In genomic region chr11:72543692-72544091, GRCm38 (mm10) we compare ENCODE assay signal across 6 mouse cellular contexts. TPM values are rescaled to one million over a fixed set of nuclear protein-coding genes. Genes with fewer than 3 reads are reported as not detected.
DNase-seq lines count a peak whose midpoint lies in the region; TF ChIP-seq lines count a peak whose summit lies in the region.
"Not testable (repeated sequence)": the region's sequence is repeated elsewhere in the genome, so short reads cannot be mapped to it uniquely, and the experiment has no call there.
"Had no signal": no experiment of that assay in that cellular context is flagged by ENCODE, and none has a peak within 500 bp of the region (broad histone marks: within the 10 kb centered on the region; RNA-seq: fewer than 3 reads in every experiment).

No protein-coding gene starts in this region.

- not testable (repeated sequence) for H3K4me2 ChIP-seq in CH12.LX (ENCODE audit: insufficient read depth, low read depth, poor library complexity, severe bottlenecking)

- not testable (repeated sequence) for H3K27me3 ChIP-seq in CH12.LX (replicated peaks); MEL (ENCODE audit: control insufficient read depth in 1 of 2, insufficient read depth in 2 of 2, low read length in 2 of 2)

- H3K79me2 ChIP-seq in CH12.LX (replicated peaks; ENCODE audit: control insufficient read depth, extremely low read depth, insufficient read depth, poor library complexity, severe bottlenecking); MEL (ENCODE audit: control insufficient read depth, insufficient read depth, low read length, poor library complexity): not testable (repeated sequence)

- not testable (repeated sequence) for TF ChIP-seq RAD21 in CH12.LX (IDR thresholded peaks at IDR 0.05; ENCODE audit: low read depth, low read length); MEL (IDR thresholded peaks at IDR 0.05; ENCODE audit: low read depth, low read length)

- not testable (repeated sequence) for H3K9ac ChIP-seq in CH12.LX (ENCODE audit: insufficient read depth, low read depth); MEL (ENCODE audit: control insufficient read depth, low read depth, low read length, poor library complexity, severe bottlenecking)

- H3K4me1 ChIP-seq in CH12.LX (ENCODE audit: control insufficient read depth in 1 of 2, insufficient read depth in 2 of 2) (peaks cover 19 to 37% of the 10 kb centered on the region in 2 experiments), MEL (ENCODE audit: control insufficient read depth in 1 of 2, insufficient read depth in 2 of 2, low read length in 2 of 2) (peaks cover 2 to 22% of the 10 kb centered on the region in 2 experiments; a peak in 3 of 4 replicates)

- H3K4me3 ChIP-seq in CH12.LX (replicated peaks in 1 of 3; ENCODE audit: low read depth in 2 of 3, low read length in 2 of 3, poor library complexity in 1 of 3); MEL (ENCODE audit: control insufficient read depth in 1 of 2, insufficient read depth in 1 of 2, low read depth in 2 of 2, low read length in 2 of 2): not testable (repeated sequence)

- not testable (repeated sequence) for H3K9me3 ChIP-seq in CH12.LX (replicated peaks; ENCODE audit: low read length); MEL (replicated peaks; ENCODE audit: insufficient read depth, low read length)

- in situ Hi-C loops in CH12.LX (cut with MboI; ENCODE audit: low pct_ligation_motif_present, low pct_unique_long_range_greater_than_20kb, low sequenced_read_pairs): loop anchor here (5.0 to 25.0 kb wide), 3 partner anchors 106 to 331 kb away; partner anchors contain the start of genes 4933427D14Rik, Ggt6, Gm43951 and Med31

- not testable (repeated sequence) for TF ChIP-seq CTCF in CH12.LX (conservative IDR thresholded peaks at IDR 0.05 in 1 of 2, IDR thresholded peaks at IDR 0.05 in 1 of 2; ENCODE audit: low read depth in 2 of 2, low read length in 2 of 2); MEL (IDR thresholded peaks at IDR 0.05 in 2 of 3, conservative IDR thresholded peaks at IDR 0.05 in 1 of 3; ENCODE audit: control insufficient read depth in 1 of 3, insufficient read depth in 1 of 3, low read depth in 2 of 3, low read length in 3 of 3, poor library complexity in 1 of 3, severe bottlenecking in 1 of 3)

- TF ChIP-seq EP300 in CH12.LX (IDR thresholded peaks at IDR 0.05; ENCODE audit: low read length); MEL (IDR thresholded peaks at IDR 0.05; ENCODE audit: low read depth in 1 of 2, low read length in 2 of 2): not testable (repeated sequence)

- dilution Hi-C loops in CH12.LX (cut with MboI; ENCODE audit: extremely low pct_ligation_motif_present, extremely low pct_unique_long_range_greater_than_20kb, low sequenced_read_pairs): not testable (repeated sequence)

- H3K27ac ChIP-seq in CH12.LX (ENCODE audit: insufficient read depth, low read depth); MEL (ENCODE audit: control insufficient read depth, low read depth, low read length): not testable (repeated sequence)

- TF ChIP-seq POLR2A in CH12.LX (IDR thresholded peaks at IDR 0.05; ENCODE audit: low read depth, low read length); MEL (IDR thresholded peaks at IDR 0.05; ENCODE audit: control insufficient read depth in 1 of 2, insufficient read depth in 1 of 2, low read depth in 1 of 2, low read length in 2 of 2, poor library complexity in 1 of 2): not testable (repeated sequence)

- not testable (repeated sequence) for H3K36me3 ChIP-seq in CH12.LX (replicated peaks in 1 of 2; ENCODE audit: control insufficient read depth in 1 of 2, insufficient read depth in 1 of 2, low read length in 1 of 2)
- peaks cover 0 to 16% of the 10 kb centered on the region in 2 experiments; a peak in 2 of 4 replicates for H3K36me3 ChIP-seq in MEL (ENCODE audit: control insufficient read depth in 1 of 2, insufficient read depth in 2 of 2, low read length in 2 of 2)

- DNase-seq in CH12.LX (ENCODE audit: extremely low read depth); MEL (ENCODE audit: low read depth, low spot score): not testable (repeated sequence)

TF ChIP-seq in CH12.LX, 34 proteins besides CTCF, POLR2A, EP300 and RAD21:
- peak; percentile 60 for TF ChIP-seq TBP (conservative IDR thresholded peaks at IDR 0.05; ENCODE audit: low read depth, low read length)

TF ChIP-seq in MEL, 35 proteins besides CTCF, POLR2A, EP300 and RAD21:
- peak; percentile 71 for TF ChIP-seq TBP (IDR thresholded peaks at IDR 0.05; ENCODE audit: low read depth, low read length)
TF ChIP-seq in MEL: peak in this region for 1; not testable (repeated sequence) for 34.

RNA-seq across cellular contexts. Expression of gene Spns3, which starts 6.6 kb away (rescaled TPM):
- total RNA-seq in CH12.LX (2012; rRNA removed) (0.17 and 0.21 TPM in 2 replicates), CH12.LX (2014; rRNA removed) (0.85 and 1.0 TPM in 2 replicates), MEL (2012; rRNA removed) (5.2 and 10.6 TPM in 2 replicates)
- polyA plus RNA-seq in CH12.LX (2012; ENCODE audit: insufficient read length, low read depth) (1.6 and 1.8 TPM in 2 replicates), MEL (2012; ENCODE audit: insufficient read depth in 1 of 2, insufficient read length in 2 of 2, low read depth in 1 of 2, low replicate concordance in 2 of 2, missing spikeins in 1 of 2) (10 to 100 TPM in 1 of 2 experiments, not detected in 1; 12.7 TPM)
- polyA plus RNA-seq: C2C12, G1E had no signal

RNA-seq across cellular contexts. Expression of gene Spns2, which starts 54.0 kb away (rescaled TPM):
- 0.08 and 0.17 TPM in 2 replicates for total RNA-seq in CH12.LX (2012; rRNA removed)
- 0.07 TPM in 1 of 2 replicates, not detected in the other for total RNA-seq in CH12.LX (2014; rRNA removed)
- polyA plus RNA-seq in CH12.LX (2012; ENCODE audit: insufficient read length, low read depth): 0.10 and 0.14 TPM in 2 replicates
- total RNA-seq in MEL (2012; rRNA removed): 0.33 and 0.58 TPM in 2 replicates
- polyA plus RNA-seq in MEL (2012; ENCODE audit: insufficient read depth in 1 of 2, insufficient read length in 2 of 2, low read depth in 1 of 2, low replicate concordance in 2 of 2, missing spikeins in 1 of 2): 1 to 10 TPM in 1 of 2 experiments, not detected in 1; 3.0 TPM
- polyA plus RNA-seq: activated CD4-positive, CD25-positive, alpha-beta regulatory T cell, adult 4 months; CD4-positive, CD25-positive, alpha-beta regulatory T cell, adult 4 months had no signal
